Mouse (Mus musculus) limb, embryonic 15.5 days (tissue): ENCODE measurements around the gene Camk2d. TPM values are rescaled to one million over a fixed set of nuclear protein-coding genes. Genes with fewer than 3 reads are reported as not detected.

Experiments used
- ATAC-seq: fragments of 200-750 bp; cut with Nextera tagmentation; 2 replicates; pipeline ENCODE4 v1.8.0; 2017; ENCODE audit warnings: low read depth, moderate TSS enrichment; ENCODE audit not compliant: insufficient number of reproducible peaks, low FRiP score, low TSS enrichment
- H3K27ac ChIP-seq: fragments of 300-500 bp; sonication (generic); 2 replicates; pipeline ENCODE4 v1.5.1; 2015; ENCODE audit warnings: moderate library complexity, mild to moderate bottlenecking, inconsistent platforms
- H3K27me3 ChIP-seq: fragments of 300-500 bp; sonication (generic); 2 replicates; pipeline ENCODE4 v1.6.1; 2015; ENCODE audit warnings: inconsistent platforms
- H3K36me3 ChIP-seq: fragments of 300-500 bp; sonication (generic); 2 replicates; pipeline ENCODE4 v1.6.1; 2015; ENCODE audit warnings: inconsistent platforms
- H3K4me1 ChIP-seq: fragments of 300-500 bp; sonication (generic); 2 replicates; pipeline ENCODE4 v1.6.1; 2015; ENCODE audit warnings: inconsistent platforms
- H3K4me2 ChIP-seq: fragments of 300-500 bp; sonication (generic); 2 replicates; pipeline ENCODE4 v1.6.1; 2015; ENCODE audit warnings: mild to moderate bottlenecking, inconsistent platforms
- H3K4me3 ChIP-seq: fragments of 300-500 bp; sonication (generic); 2 replicates; pipeline ENCODE4 v1.5.1; 2015; ENCODE audit warnings: mild to moderate bottlenecking, inconsistent platforms
- H3K9ac ChIP-seq: fragments of 300-500 bp; sonication (generic); 2 replicates; pipeline ENCODE4 v1.6.1; 2015; ENCODE audit warnings: inconsistent platforms
- H3K9me3 ChIP-seq: fragments of 300-500 bp; sonication (generic); 2 replicates; pipeline ENCODE4 v1.6.1; 2016; ENCODE audit warnings: inconsistent platforms
- WGBS: fragments of 180-500 bp; shearing (Covaris S2); methylation state at CpG from one replicate; pipeline ENCODE4 v1.1.7; 2015; 5-methylcytosine and 5-hydroxymethylcytosine counted together
- polyA plus RNA-seq: library from polyadenylated mRNA; unstranded; fragments of >200 nt; fragmentation: Nextera tagmentation; extraction: Ambion mirVana; gene quantifications from 2 replicates; pipeline ENCODE4 v1.2.1, GENCODE M21; 2015

Gene Camk2d
- polyA plus RNA-seq, 1 experiment from 2014 or later, result 31.3 TPM

DNA sequence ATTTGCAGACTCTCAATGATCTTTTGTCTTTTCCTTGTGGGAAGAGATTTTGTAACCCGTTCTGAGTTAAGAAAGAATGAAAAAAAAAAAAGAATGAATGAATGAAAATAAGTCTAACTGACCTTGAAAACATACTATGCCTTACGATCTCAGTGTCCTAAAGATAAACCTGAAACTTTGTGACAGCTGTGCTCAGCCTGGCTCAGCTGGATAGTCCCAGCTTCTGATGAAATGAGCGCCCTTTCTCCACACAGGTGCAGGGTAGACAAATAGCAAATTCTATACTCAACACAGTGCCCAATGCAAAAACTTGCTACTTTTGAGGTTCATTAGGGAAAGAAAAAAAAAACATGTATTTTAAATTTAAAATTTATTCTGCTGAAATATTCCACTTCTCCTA, 213.8 kb downstream of the Camk2d start:
- Histone ChIP-seq H3K4me2 (no peak overlapping the region), H3K4me1 (no peaks in the 10 kb centered on the region), H3K27ac (no peak overlapping the region), H3K27me3 (no peaks in the 10 kb centered on the region), H3K36me3 (no peaks in the 10 kb centered on the region), H3K4me3 (no peak overlapping the region), H3K9me3 (no peaks in the 10 kb centered on the region), H3K9ac (no peak overlapping the region)
- ATAC-seq, result no peak
- WGBS, result 66% methylated on average over 3 of the region's 3 CpGs

DNA sequence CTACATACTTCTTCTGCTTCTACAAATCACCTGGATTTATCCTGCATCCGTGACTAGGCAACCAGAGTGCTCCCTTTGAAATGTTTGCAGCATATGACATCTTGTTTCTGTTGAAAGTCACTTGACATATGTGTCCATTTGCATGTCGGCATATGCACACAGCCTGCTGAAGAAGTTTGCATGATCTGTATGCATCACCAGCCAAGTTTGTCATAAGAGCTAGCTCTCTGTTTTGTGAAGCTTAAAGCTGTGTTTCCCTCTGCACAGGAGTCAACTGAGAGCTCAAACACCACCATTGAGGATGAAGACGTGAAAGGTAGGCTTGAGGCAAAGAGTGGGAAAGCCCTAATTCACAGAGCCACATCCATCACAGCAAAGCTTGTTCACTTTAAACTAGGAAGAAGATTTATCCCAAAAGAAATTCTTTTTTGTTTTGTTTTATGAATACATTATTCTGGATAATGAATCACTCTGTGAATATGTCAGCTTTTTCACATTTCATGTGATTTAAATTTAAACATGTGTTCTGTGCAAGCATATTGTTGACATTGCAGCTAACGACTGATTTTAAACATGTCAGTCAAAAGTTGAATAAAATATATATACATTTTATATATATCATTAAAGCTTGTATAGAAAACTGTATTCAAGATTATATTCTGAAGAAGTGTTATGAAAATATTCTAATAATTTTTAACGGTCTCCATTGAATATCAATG, 214.4 kb downstream of the Camk2d start:
- Histone ChIP-seq H3K27me3 (no peaks in the 10 kb centered on the region), H3K4me2 (no peak overlapping the region), H3K27ac (no peak overlapping the region), H3K9me3 (no peaks in the 10 kb centered on the region), H3K9ac (no peak overlapping the region), H3K36me3 (no peaks in the 10 kb centered on the region), H3K4me1 (no peaks in the 10 kb centered on the region), H3K4me3 (no peak overlapping the region)
- 73% methylated on average over 5 of the region's 5 CpGs for WGBS
- no peak for ATAC-seq

DNA sequence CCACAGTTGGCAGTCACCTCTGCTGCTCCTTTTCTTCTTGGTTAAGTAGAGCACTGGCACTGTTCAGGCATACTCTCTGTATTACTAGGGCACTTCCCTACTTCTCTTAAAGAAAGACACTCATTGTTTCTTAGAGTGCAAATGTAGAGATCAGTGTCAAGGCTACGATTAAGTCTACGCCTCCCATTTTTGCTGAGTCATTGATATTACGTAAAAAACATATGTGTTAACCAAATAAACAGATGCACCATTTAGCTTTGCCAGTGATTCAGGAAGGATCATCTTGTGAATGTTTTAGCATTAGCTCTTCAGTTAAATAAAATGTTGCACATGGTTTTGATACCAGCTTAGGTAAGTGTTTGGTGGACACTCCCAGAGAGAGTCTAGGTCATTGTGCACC, 215.5 kb downstream of the Camk2d start:
- WGBS, result 84% methylated on average over 3 of the region's 3 CpGs
- H3K4me3 ChIP-seq, result no peak overlapping the region
- no peaks in the 10 kb centered on the region for H3K36me3 ChIP-seq
- no peak overlapping the region for H3K27ac ChIP-seq
- H3K4me1 ChIP-seq, result no peaks in the 10 kb centered on the region
- H3K4me2 ChIP-seq, result no peak overlapping the region
- H3K9me3 ChIP-seq, result no peaks in the 10 kb centered on the region
- H3K27me3 ChIP-seq, result no peaks in the 10 kb centered on the region
- H3K9ac ChIP-seq, result no peak overlapping the region
- no peak for ATAC-seq

DNA sequence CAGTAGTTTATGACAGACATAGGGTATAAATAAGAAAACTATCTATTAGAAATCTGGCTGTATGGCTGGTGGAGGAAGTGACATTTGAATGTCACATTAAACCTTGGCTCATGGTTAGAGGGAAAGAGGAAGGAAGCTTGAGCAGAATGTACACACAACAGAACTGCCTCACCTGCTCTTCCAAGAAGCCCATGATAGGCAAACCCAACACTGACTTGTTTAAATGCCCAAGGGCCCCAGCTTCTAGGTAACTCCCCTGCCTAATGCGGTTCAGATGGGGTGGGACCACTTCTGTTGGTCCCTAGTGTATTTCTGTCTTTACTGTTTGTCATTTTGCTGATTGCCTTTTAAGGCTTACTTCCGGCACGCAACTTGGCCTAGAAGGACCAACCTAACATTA, 226.3 kb downstream of the Camk2d start:
- ATAC-seq, result no peak
- no peak overlapping the region for H3K27ac ChIP-seq
- no peak overlapping the region for H3K4me3 ChIP-seq
- H3K4me1 ChIP-seq, result peaks cover 5% of the 10 kb centered on the region; the same call in 1 of the 2 replicates
- H3K27me3 ChIP-seq, result peaks cover 6% of the 10 kb centered on the region; the same call in 1 of the 2 replicates
- H3K9ac ChIP-seq, result no peak overlapping the region
- no peaks in the 10 kb centered on the region for H3K36me3 ChIP-seq
- H3K9me3 ChIP-seq, result no peaks in the 10 kb centered on the region
- WGBS, result 85% methylated on average over 3 of the region's 3 CpGs
- H3K4me2 ChIP-seq, result no peak overlapping the region

DNA sequence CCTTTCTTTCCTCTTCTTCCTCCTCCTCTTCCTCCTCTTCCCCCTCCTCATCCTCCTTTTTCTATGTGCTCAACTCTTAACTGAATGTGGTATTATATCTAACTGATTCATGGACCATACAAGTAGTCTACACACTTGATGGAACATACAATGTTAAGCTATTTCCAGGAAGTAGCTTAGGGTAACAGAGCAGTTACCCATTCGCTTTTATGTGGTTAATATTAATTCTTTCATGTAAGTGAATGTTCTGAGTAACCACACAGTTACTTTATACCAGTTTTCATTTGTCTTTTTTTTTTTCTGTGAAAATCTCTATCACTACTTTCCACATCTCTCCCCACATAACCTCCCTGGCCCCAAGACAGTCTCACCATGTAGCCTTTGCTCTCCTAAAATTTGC, 228.8 kb downstream of the Camk2d start:
- no peak overlapping the region for H3K4me2 ChIP-seq
- no peaks in the 10 kb centered on the region for H3K9me3 ChIP-seq
- WGBS, result 79% methylated on average over 1 of the region's 1 CpGs
- peaks cover 6% of the 10 kb centered on the region; the same call in 1 of the 2 replicates for H3K27me3 ChIP-seq
- H3K36me3 ChIP-seq, result no peaks in the 10 kb centered on the region
- H3K4me1 ChIP-seq, result peaks cover 5% of the 10 kb centered on the region; the same call in 1 of the 2 replicates
- no peak overlapping the region for H3K27ac ChIP-seq
- no peak overlapping the region for H3K4me3 ChIP-seq
- ATAC-seq, result no peak
- no peak overlapping the region for H3K9ac ChIP-seq

DNA sequence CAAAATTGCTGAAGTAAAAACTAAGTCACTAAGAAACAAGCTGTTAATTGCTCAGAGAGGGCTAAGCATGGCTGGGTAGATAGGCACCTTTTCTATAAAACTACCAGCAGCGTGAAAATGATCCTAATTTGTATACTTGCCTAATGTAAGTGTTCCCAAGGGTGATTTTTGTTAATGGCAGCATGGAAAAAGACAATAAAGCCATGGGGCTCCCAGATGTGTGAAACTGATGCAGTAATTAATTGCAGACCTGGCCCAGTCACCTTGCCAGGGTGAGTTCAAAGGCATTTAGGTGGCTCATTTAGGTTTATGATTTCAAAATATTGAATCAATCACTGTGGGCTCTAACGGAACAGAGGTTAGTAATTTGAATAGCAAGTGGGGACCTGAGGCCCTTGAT, 230.1 kb downstream of the Camk2d start:
- H3K36me3 ChIP-seq, result no peaks in the 10 kb centered on the region
- 20% methylated on average over 2 of the region's 2 CpGs for WGBS
- no peak overlapping the region for H3K27ac ChIP-seq
- H3K4me3 ChIP-seq, result no peak overlapping the region
- H3K27me3 ChIP-seq, result no peaks in the 10 kb centered on the region
- no peak overlapping the region for H3K4me2 ChIP-seq
- H3K4me1 ChIP-seq, result peaks cover 5% of the 10 kb centered on the region; the same call in 1 of the 2 replicates
- H3K9me3 ChIP-seq, result no peaks in the 10 kb centered on the region
- no peak overlapping the region for H3K9ac ChIP-seq
- ATAC-seq, result peak; percentile 30; the same call in 1 of the 2 replicates

DNA sequence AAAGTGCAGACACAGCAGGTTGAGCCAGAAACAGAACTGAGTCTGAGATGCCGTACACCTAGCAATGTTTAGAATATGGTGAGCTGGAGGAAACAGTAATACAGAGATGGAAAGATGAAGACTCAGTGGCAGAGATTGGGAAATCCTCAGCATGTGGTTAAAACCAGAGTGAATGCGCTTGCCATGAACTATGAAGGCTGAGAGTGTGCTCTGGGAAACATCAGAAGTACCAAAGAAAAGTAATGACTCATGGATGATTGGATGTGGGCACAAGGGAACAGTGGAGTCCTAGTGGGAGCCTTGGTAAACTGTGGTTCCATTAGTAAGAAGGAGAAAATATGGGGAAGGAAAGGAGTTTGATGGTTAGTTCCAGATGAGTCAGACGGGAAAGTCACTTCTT, 231.8 kb downstream of the Camk2d start:
- no peak overlapping the region for H3K4me2 ChIP-seq
- H3K36me3 ChIP-seq, result no peaks in the 10 kb centered on the region
- ATAC-seq, result no peak
- H3K4me1 ChIP-seq, result peaks cover 7% of the 10 kb centered on the region; the same call in 1 of the 2 replicates
- H3K4me3 ChIP-seq, result no peak overlapping the region
- 93% methylated on average over 3 of the region's 3 CpGs for WGBS
- no peaks in the 10 kb centered on the region for H3K9me3 ChIP-seq
- H3K9ac ChIP-seq, result no peak overlapping the region
- no peaks in the 10 kb centered on the region for H3K27me3 ChIP-seq
- no peak overlapping the region for H3K27ac ChIP-seq

DNA sequence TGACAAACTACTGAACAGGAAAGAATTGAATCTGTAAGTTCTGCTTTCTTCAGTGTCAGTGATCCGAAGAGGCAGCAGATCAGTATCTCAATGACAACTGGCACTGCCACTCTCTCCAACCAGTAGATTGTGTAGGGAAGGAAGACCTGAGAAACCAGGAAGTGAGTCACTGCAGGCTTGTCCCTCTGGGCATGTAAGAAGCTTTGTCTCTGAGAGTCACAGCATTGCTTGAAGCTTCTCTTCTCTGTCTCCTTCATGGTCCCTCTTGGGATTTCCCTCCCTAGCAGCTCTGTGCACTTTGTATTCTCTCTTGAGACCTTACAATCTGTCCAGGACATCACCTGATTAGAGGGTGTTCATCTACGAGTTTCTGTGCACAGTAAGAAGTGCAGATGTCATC, 233.7 kb downstream of the Camk2d start:
- WGBS, result 87% methylated on average over 2 of the region's 2 CpGs
- H3K4me3 ChIP-seq, result no peak overlapping the region
- no peak overlapping the region for H3K9ac ChIP-seq
- no peaks in the 10 kb centered on the region for H3K36me3 ChIP-seq
- no peaks in the 10 kb centered on the region for H3K9me3 ChIP-seq
- no peaks in the 10 kb centered on the region for H3K27me3 ChIP-seq
- ATAC-seq, result no peak
- H3K4me1 ChIP-seq, result peaks cover 7% of the 10 kb centered on the region; the same call in 1 of the 2 replicates
- H3K4me2 ChIP-seq, result no peak overlapping the region
- H3K27ac ChIP-seq, result no peak overlapping the region

DNA sequence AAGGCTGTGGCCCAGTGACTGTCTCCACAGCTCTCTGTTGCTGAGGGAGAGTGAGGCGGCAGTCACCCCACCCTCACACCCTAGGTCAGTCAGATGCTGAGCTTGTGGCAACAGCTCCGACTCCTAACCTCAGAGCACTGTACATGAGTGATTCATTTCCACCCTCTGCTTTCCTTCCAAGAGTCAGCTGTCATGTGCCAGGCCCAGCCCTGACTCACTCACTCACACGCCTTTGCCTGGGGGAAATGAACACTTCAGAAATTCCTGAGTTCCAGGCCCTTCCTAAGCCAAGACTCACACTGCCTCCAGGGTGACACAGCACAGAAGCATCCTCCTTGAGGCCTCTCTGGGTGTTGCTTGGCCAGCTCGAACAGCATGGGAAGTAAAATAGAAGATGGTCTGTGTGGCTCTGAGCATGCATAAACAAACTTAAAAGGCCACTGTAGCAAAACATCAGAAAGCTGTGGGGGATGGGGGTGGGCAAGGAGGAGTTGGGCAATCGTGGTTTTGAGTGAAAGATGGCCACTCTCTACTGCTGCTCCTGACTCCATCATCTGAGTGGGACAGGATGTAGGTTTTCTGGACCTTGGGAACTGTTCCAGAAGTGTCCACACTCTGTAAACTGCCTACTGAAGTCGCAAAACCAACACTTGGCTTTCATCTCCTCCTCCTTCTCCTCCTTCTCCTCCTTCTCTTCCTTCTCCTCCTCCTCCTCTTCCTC, 235.5 kb downstream of the Camk2d start:
- no peak overlapping the region for H3K27ac ChIP-seq
- H3K4me2 ChIP-seq, result no peak overlapping the region
- ATAC-seq, result peak; percentile 79
- no peak overlapping the region for H3K4me3 ChIP-seq
- no peaks in the 10 kb centered on the region for H3K9me3 ChIP-seq
- H3K9ac ChIP-seq, result no peak overlapping the region
- WGBS, result 39% methylated on average over 6 of the region's 6 CpGs
- no peaks in the 10 kb centered on the region for H3K27me3 ChIP-seq
- H3K4me1 ChIP-seq, result 0 out of 2 replicates have a peak, but pooled peaks cover 2% of the 10 kb centered on the region
- no peaks in the 10 kb centered on the region for H3K36me3 ChIP-seq

DNA sequence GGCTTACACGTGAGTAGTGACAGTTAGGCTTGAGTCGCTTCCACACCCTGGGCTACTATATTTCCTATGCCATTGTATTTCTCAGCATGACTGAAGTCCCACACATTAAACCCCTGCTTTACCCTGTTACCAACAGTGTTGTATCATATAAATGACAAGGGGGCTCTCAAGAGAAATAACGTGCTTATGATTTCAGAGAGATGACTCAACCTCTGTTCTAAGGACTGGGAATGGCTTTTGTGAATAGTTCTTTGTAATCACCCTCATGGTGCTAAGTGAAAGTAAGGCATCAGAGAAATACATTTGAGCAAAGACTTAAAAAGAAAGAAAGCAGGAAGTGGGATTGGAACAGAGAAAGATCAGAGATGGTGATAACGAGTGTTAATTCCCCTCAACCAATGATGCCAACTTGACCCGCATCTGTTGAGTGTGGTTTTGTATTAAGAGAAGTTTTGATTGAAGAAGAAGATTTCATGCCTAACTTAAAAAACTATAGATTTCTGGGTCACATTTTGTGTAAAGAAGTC, 238.6 kb downstream of the Camk2d start:
- Histone ChIP-seq H3K4me1 (0 out of 2 replicates have a peak, but pooled peaks cover 2% of the 10 kb centered on the region), H3K27me3 (no peaks in the 10 kb centered on the region), H3K4me2 (no peak overlapping the region), H3K36me3 (no peaks in the 10 kb centered on the region), H3K9ac (no peak overlapping the region), H3K4me3 (no peak overlapping the region), H3K9me3 (no peaks in the 10 kb centered on the region), H3K27ac (no peak overlapping the region)
- no peak for ATAC-seq
- WGBS, result 85% methylated on average over 5 of the region's 5 CpGs

DNA sequence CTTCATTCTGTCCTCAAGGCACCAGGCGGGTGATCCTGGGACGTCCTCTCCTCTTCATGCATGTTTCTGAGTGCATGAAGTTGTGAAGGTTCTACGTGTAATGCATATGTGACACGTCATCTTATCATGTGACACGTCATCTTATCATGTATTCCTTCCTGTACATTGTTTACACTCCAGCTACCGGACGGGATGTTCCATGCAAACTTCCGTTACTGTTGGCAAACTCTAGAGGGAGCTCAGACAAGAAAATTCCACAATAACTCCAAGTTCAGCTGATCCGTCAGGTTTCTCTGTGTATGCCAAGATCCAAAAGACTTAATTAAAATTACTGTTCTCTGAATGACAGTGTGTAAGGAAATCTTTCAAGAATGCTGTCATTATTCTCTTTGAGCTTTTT, 246.7 kb downstream of the Camk2d start:
- H3K4me1 ChIP-seq, result no peaks in the 10 kb centered on the region
- no peak for ATAC-seq
- H3K4me2 ChIP-seq, result no peak overlapping the region
- H3K4me3 ChIP-seq, result no peak overlapping the region
- no peak overlapping the region for H3K9ac ChIP-seq
- no peaks in the 10 kb centered on the region for H3K9me3 ChIP-seq
- 85% methylated on average over 9 of the region's 9 CpGs for WGBS
- peaks cover 12% of the 10 kb centered on the region for H3K36me3 ChIP-seq
- no peak overlapping the region for H3K27ac ChIP-seq
- no peaks in the 10 kb centered on the region for H3K27me3 ChIP-seq

DNA sequence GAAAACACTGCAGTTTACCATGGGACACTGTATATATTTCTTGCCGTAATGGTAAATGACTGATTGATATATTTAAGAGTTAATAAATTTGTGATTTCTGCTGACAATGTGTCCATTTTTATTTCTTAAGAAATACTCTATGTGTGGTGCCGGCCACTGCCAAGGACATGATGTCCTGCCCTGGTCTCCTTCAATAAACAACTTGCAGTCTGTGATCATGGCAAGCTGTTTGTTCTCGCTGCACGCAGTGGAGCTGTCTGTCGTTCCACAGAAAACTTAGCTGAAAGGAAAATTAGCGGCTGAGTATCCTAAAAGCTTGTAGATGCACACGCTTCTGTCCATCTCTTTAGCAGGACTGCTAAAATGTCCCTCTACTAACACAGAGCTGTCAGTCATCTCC, 248.7 kb downstream of the Camk2d start:
- Histone ChIP-seq H3K9ac (no peak overlapping the region), H3K4me2 (no peak overlapping the region), H3K27me3 (no peaks in the 10 kb centered on the region), H3K9me3 (no peaks in the 10 kb centered on the region), H3K4me1 (no peaks in the 10 kb centered on the region), H3K4me3 (no peak overlapping the region), H3K27ac (no peak overlapping the region), H3K36me3 (peaks cover 12% of the 10 kb centered on the region)
- 96% methylated on average over 7 of the region's 7 CpGs for WGBS
- no peak for ATAC-seq
